Mouse (Mus musculus): Measurements from ENCODE around the gene Atp6v1g2.

Gene Atp6v1g2

DNA sequence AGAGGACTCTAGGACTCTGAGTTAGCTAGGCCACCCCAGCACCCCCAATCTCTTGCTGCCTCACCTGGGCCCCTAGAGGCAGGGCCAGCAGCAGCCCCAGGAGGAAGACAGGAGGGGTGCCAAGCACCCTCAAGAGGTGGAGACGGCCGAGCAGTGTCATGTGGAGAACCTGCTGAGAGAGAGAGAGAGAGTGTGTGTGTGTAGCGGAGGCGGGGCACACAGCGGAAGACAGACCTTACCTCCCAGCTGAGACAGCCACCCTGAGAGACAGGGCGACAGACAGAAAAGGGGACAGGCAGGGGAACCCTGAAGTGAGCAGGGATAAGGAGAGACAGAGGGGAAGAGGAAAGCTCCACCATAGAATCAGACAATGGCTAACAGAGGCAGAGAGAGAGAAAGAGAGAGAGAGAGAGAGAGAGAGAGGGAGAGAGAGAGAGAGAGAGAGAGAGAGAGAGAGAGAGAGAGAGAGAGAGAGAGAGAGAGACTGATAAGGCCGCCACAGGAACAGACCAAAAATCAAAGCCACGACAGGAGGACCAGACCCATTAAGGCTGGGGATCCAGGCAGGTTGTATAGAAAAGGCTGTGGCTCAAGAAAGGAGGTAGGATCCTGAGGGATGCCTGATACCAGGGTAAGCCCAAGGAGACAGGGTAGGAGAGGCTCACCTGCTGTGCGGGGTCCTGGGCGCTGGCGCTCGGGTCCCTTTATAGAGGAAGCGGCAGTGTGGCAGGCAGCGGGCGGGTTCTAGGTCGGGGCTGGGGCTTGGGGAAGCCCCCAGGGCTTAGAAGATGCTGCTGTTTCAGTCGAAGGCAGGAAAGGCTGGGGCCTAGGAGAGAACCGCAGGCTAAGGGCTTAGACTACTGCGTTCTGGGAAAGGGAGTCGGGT, 28.7 kb upstream of the Atp6v1g2 start, which contains the start of gene Lta:
Gene Lta (minus strand): TSS at position 858 of the 886 bp plus-strand sequence.
- DNase-seq: no peak

DNA sequence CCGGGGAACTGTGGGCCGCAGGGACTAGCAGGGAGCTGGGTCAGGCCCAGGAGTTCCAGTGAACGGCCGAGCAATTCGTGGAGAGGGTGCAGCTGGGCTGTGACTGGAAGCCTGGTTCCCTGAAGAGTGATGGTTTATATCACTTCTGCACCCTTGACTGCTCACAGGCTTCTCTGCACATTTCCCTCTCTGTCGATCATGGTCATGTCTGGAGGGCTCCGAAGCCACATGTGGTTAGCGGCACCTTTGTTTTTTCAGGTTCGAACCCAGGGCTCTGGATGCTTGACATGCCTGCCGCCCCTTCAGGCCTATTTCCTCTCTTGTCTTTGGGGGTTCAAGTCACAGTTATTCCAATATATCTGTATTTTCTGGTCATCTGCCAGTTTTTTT, 28.1 kb upstream of the Atp6v1g2 start:
- no peak for DNase-seq

DNA sequence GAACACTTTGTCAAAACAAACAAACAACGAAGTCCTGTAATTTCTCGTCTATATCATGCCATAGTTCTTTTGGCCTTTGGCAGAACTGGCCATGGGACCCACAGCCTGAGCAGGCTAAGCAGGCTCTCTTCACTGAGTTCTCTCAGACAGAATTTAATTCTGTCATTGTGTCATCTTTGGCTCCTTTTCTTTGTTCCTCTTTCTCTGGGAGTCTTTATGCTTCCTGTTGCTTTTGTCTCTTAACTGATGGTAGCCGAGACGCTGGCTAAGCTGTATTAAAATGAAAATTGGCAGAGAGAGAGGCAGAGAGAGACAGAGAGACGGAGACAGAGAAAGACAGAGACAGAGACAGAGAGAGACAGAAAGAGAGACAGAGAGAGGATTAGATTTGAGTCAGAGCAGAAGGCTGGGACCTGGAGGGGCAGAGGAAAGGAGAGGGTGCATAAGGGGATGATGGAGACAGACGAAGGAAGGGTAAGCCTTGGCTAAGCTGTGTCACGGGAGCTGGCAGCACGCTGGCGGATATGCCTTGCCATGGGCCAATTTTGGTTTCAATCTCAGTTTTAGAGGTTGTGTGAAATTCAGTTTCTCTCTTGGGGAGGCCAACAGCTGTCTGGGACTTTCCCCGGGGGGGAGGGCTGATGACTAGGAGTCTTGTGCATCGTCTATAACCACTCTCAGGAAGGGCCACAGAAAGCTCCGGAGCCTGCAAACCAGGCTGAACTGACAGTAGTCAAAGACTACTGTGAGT, 23.5 kb upstream of the Atp6v1g2 start:
- no peak for DNase-seq

DNA sequence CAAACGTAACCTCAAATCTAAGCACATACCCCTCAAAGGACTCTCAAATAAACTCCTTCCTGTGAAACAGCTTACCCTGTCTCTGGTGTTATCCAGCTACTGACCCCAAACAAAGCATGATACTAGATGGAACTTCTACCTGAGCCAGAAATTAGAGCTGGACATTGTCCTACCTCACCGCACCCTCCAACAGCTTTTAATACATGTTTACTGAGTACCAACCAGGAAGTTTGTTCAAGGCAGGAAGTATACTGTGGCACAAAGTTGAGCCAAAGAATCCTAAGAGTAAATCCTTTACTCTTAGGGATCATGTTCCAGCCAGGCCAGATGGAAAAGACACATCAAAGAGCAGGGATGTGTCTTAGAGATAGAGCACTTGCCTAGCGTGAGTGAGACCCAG, 22.9 kb upstream of the Atp6v1g2 start:
- no peak for DNase-seq

DNA sequence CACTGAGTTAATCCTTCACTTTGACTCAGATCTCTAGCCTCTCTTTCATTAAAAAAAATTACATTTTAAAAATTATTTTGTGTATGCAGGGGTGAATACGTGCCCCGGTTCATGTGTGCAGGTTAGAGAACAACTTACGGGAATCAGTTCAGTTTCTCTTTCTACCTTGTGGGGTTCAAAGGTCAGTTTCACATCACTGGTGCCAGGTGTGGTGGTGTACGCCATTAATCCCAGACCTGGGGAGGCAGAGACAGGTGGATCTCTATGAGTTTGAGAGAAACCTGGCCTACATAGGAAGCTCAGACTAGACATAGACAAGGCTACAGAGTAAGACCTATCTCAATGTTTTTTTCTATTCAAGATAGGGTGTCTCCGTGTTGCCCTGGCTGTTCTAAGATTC, 20.4 kb upstream of the Atp6v1g2 start:
- DNase-seq: no peak

DNA sequence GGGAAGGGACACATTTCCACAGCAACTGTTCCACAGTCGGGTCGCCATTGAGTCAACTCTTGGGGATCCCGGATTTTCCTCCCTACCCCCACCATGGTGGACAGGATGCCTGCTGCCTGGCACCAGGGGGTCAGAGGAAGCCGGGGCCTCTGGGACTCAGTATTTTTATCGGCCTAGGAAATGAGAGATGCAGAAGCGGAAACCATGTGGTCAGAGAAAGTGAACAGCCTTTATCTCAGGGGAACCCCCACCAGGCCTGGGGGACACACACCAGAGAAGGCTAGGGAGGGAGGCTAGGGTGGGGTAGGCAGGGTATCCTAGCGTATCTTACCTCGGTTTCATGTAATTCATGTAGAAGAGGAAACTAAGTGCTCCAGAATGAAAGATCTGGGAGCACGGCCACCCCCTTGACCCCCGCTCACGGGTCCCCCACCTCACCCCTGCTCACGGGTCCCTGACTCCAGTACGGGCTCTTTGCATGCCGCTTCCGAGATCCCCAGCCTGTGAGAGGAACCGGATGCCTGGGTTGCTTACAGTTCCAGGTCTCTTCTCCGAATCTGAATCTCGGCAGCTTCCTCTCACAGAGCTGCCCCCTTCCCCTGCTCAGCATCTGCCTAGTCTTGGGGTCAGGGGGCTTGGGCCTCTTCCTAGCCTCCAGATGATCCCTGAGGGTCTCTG, 14.8 kb upstream of the Atp6v1g2 start:
- DNase-seq: peak; percentile 62 to 75

DNA sequence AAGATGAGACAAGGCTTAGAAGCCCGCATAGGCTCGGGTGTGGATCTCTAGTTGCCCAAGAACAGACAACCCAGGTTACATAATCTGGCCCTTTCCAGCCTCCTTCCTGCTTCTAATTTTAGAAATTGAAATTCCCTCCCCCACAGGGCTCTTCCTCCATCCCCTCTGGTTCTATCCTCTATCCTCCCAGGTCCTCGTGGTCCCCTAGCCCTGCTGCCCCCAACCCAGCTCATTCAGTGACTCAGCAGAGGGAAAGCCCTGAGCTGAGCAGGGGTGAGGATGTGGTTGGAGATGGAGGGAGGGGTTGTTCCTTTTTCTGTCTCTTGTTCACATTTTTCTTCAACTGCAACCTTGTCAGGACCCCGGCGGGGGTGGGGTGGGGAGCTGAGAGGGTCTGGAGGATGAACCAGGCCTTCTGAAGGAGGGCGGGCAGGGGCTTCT, 13.8 kb upstream of the Atp6v1g2 start:
- peak in 1 of 2 experiments; percentile 43 for DNase-seq

DNA sequence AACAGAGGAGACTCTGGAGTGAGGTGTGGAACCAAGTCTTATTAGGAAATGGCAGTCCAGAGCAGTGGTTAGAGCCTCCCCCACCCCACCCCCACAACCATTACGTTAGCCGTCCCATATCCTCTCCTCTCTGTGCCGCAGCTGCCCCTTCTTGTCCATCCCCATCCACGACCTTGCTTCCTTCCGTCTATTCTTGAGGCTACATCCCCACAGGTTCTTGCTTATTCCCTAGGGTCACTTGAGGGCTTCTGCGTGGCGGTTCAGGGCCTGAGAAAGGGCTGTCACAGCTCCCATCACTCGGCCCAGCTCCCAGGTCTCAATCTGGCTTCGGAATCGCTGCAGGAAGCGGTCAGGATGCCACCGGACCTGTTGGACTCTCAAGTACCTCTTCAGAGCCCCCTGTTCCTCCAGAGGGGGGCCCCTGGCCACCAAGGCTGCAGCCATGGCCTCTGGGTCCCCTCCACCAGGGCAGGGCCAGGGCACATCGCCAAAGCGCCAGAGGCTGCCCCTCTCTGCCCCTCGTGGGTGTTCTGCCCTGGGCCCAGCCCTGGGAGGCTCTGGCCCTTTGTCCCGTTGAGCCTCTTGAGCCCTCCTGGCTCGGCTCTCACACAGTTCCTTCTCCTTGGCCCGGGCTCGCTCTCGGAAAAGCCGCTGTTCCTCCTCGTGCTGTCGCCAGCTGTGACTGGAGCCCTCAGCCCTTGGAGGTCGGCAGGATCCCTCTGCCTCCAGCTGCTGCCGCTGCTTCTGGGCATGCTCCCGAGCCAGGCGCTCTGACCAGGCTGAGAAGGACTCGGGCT, 13.1 kb upstream of the Atp6v1g2 start, which contains the start of gene Gm16181:
Gene Gm16181 (plus strand): TSS at position 679 of the 797 bp plus-strand sequence.
- peak; percentile 62 to 85 for DNase-seq

DNA sequence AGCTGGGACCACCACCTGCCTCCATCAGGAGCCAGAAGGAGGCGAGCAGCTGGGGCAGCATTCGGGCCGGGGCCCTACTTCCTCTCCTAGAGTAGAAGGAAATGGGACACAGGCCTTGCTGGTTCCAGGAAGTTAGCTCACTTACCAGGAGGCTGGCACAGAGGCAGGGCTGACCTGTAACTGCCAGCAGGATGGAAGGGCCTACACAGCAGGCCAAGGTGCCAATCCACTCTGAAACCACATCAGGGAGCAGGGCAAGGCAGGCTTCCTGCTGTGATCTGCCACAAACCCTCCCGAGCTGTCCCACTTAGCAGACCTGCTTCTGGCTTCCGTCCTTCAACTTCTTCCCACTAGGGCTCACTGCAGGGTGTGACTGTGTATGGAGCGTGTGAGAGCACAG, 11.2 kb upstream of the Atp6v1g2 start:
- peak; percentile 58 to 72 for DNase-seq

DNA sequence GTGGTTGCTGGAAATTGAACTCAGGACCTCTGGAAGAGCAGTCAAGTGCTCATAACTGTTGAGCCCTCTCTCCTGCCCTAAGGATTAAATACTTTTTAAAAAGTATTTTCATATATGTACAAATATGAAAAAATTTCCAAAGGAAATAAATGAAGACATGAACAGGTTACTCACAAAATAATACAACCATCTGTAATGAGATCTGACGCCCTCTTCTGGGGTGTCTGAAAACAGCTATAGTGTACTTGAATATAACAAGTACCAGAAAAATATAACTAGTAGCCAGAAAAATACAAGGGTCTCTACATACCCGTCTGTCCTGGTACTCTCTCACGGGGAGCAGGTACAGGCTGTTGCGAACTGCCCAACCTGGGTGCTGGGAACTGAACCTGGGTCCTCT, 8.8 kb upstream of the Atp6v1g2 start:
- DNase-seq: no peak

DNA sequence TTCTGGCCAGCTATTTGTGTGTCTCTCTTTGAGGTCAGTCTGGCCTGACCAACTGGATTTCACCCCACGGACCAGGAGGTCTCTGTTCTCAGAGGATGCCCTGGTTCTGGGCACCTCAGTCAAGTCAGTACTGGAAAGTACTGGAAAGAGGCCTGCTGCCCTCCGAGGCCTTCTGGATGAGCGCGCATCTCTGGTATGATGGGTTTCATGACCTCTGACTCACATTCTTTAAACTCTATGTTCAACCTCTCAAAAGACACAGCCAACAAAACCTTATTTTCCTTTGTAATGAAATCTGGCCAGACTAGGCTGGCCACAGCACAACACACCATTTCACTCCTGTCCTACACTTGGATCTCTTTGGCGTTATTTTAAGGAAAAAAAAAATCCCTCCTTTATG, 8.0 kb upstream of the Atp6v1g2 start:
- DNase-seq: no peak

DNA sequence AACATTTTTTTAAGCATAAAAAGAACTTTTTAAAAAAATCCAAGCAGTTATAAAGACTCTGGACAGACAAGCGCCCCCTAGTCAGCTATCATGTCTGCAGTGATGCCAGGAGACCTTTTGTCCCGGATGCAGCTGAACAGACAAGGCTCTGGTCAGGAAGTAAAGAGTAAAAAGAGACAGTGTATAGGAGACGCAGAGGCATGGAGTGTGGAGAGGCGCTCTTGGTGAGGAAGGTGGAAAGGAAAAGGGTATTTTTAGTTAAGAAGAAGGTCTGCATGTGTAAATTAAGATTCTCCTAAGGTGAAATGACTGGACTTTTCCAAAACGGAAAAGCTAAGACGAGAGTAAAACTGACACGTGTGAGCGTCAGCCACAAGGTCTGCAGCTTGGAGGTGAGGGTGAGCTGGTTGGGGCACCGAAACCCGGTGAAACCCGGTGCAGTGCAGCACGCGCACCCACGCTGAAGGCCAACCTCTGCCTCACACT, 6.9 kb upstream of the Atp6v1g2 start:
- no peak for DNase-seq

DNA sequence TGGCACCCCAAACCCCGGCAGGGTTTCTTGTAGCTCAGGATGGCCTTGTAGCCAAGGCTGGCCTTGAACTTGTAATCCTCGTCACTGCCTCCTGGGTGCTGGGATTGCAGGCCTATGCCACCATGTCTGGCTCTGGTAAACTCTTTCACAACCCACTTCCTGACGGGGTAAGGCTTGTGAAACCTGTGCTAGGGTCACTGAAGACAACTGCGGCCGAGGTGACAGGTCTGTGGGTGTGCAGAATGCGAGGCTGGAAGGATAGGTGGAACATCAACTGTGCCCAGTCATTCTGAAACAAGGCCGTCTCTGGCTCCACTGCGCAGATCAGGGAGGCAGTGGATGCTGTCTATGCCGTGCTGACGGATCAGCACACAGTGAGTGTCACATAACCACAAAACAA, 2.4 kb upstream of the Atp6v1g2 start:
- DNase-seq: no peak

DNA sequence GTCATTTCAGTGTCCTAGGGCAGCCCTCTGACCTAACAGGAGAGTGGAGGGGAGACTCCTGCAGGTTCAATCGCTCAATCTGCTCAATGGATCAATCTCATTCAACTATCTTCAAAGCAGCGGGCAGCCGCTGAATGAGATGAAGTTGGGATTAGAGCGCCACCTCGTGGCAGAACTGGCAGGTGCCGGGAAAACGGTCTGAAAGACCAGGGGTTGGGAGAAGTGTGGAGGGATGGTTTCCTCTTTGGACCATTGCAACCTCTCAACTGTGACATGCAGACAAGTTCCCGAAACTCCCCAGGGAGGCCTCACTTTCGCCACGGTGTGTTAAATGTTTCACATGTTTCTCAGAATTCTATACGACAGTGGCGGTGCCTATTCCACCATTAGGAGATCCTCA, 1.4 kb upstream of the Atp6v1g2 start:
- peak; percentile 81 to 91 for DNase-seq

DNA sequence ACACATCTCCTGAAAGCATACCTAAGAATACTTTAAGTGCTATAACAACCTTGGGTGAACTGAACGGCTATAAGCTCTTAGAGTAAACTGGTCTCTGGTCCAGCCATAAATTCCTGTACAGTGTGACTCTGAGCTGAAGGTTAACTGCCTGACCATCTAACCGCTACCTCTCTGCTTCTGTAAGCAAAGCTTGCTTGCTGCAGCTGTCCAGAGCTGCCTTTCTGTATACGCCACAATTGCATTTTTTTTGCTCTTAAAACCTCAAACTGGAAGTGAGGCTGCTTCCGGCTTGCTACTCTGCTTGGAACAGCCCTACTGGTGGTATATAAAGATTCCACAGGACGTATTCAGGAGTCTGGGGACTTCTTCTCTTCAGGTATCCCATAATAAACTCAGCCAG, 801 bp upstream of the Atp6v1g2 start:
- DNase-seq: no peak

DNA sequence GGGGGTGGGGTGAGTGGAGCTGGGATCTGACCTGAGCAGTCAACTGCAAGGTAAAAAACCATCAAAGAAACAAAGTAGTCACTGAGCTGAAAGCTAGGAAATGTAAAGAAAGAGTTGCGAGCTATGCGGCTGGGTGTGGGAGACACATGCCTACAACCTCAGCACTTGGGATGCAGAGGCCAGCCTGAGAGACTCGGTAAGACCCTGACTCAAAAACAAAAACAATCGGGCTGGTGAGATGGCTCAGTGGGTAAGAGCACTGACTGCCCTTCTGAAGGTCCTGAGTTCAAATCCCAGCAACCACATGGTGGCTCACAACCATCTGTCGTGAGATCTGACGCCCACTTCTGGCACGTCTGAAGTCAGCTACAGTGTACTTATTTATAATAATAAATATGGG, 630 bp downstream of the Atp6v1g2 start:
- DNase-seq: peak in 1 of 2 experiments; percentile 20

DNA sequence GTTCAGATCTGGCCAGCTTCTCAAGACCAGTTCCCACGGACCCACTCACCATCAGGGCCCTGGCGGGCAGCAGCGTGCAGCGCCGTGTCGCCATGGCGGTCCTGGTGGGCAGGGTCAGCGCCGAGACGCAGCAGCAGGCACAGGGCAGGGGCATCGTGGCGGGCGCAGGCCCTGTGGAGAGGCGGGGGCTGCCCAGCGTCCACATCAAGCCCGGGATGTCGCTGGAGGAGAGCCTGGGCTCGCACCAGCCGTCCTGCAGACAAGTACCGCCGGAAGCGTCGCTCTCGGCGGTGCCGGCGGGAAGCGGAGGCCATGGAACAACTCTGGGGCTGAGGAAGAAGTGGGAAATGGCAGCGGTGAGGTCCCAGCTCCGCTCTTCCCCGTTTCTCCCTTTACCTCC, 1.4 kb downstream of the Atp6v1g2 start:
- DNase-seq: peak; percentile 69 to 78

DNA sequence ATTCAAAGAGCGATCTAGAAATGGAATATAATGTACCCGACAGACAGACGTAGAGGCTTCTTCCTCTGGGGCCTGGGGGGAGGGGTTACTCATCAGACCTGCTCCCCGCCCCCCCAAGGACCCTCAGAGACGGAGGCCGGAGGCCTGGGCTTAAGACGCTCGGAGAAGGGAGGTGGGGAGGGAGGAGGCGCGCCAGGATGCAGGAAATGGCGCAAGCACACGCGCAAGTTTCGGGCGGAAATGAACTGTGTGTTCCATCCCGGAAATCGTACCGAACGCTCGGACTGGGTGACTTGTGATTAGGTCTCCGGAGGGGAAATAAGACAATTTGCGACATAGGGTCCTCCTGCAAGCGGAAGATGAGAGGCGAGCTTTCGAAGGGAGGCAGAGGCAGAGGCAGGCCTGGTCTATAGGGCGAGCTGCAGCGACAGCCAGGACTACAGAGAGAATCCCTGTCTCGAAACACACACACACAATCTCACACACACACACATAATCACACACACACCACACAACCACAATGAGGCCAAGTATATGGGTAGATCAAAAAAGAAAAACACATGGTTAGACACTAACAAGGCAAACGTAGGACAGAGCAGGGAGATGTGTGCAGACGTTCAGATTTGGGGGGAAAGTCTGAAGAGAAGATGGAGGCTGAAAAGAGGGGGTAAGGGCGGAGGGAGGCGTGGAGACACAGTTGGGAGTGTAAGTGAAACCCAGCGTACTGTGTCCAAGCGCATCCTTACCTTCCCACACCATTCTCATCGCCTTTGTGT, 2.3 kb downstream of the Atp6v1g2 start, which contains the start of gene Nfkbil1:
Gene Nfkbil1 (minus strand): TSS at position 179 of the 776 bp plus-strand sequence.
- DNase-seq: peak; percentile 93 to 95

DNA sequence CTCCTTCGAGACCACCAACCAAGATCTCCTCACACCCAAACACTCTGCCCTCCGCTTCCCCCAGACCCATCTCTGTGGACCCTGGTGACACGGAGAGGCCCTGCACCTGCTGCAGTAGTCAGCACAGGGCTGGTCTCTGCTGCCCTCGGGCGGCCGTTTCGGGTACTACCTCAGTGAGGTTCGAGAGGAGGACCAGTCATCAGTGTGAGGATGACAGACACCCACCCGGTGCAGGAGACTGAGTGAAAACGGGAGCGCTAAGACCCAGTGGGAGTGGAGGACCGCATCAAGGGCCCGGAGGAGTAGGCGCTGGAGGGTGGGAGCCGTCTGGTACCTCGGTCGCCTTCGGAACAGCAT, 2.9 kb downstream of the Atp6v1g2 start:
- DNase-seq: peak; percentile 92 to 98

DNA sequence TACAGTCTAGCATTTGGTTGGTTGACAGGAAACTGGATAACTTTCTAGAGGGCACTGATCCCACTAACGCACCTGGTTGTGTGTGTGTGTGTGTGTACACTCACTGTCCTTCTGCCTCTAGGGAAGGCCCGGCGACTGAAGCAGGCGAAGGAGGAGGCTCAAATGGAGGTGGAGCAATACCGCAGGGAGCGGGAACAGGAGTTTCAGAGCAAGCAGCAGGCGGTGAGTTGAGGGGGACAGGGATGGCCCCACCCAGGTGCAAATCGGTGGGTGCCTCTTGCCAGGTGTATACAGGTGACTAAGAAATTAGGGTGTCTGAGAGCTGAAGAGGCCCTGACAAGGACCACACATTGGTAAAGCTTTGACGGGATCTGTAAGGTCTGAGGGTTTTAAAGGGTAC, 3.5 kb downstream of the Atp6v1g2 start:
- DNase-seq: peak in 1 of 2 experiments; percentile 23

DNA sequence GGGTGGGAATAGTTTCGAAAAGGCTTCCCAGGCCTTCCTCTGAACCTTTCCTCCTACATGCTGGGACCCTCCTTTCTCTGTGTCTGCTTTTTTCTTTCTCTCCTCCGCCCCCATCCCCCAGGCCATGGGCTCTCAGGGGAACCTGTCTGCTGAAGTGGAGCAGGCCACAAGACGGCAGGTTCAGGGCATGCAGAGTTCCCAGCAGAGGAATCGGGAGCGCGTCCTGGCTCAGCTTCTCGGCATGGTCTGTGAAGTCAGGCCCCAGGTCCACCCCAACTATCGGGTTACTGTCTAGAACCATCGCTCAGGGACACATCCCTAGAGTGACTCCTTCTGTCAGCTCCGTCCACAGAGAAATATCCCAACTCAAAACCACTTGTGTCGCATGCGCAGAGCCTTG, 4.0 kb downstream of the Atp6v1g2 start:
- no peak for DNase-seq
